In genomic region chr11:112817829-112818650, GRCm38 (mm10) we compare ENCODE assay signal across 11 mouse cellular contexts. TPM values are rescaled to one million over a fixed set of nuclear protein-coding genes. Genes with fewer than 3 reads are reported as not detected.
DNase-seq lines count a peak whose midpoint lies in the region; ATAC-seq and TF ChIP-seq lines count a peak whose summit lies in the region.
"Had no signal": no experiment of that assay in that cellular context is flagged by ENCODE, and none has a peak within 500 bp of the region (broad histone marks: within the 10 kb centered on the region; RNA-seq: fewer than 3 reads in every experiment).

No protein-coding gene starts in this region.

- H3K27ac ChIP-seq in hindbrain, embryonic 12.5 days: peak overlapping the region; percentile 36
- H3K27ac ChIP-seq in midbrain, postnatal 0 days (ENCODE audit: low read depth, low read length): no peak overlapping the region
- H3K27ac ChIP-seq: embryonic facial prominence, embryonic 13.5 days; stomach, embryonic 15.5 days had no signal

- WGBS in hindbrain, embryonic 12.5 days: 16% methylated on average over 14 of the region's 14 CpGs
- 26% methylated on average over 14 of the region's 14 CpGs for WGBS in midbrain, postnatal 0 days

- H3K9ac ChIP-seq in hindbrain, embryonic 12.5 days: no peak overlapping the region
- H3K9ac ChIP-seq in midbrain, postnatal 0 days (replicated peaks; ENCODE audit: low read length, poor library complexity, severe bottlenecking): no peak overlapping the region
- H3K9ac ChIP-seq: embryonic facial prominence, embryonic 13.5 days; stomach, embryonic 15.5 days had no signal

- H3K4me3 ChIP-seq in hindbrain, embryonic 12.5 days: no peak overlapping the region
- H3K4me3 ChIP-seq in midbrain, postnatal 0 days (ENCODE audit: low read depth, low read length): no peak overlapping the region
- H3K4me3 ChIP-seq: embryonic facial prominence, embryonic 13.5 days; stomach, embryonic 15.5 days had no signal

- H3K4me1 ChIP-seq in hindbrain, embryonic 12.5 days: peaks cover 17% of the 10 kb centered on the region
- H3K4me1 ChIP-seq in midbrain, postnatal 0 days (ENCODE audit: insufficient read depth, low read length): no peaks in the 10 kb centered on the region

- DNase-seq in gastrocnemius, postnatal 14 days: peak; percentile 33
- DNase-seq in gastrocnemius, postnatal 10 days: no peak
- peak; percentile 64 for DNase-seq in brain, embryonic 18.5 days (ENCODE audit: low read depth, low spot score)
- peak; percentile 88 for DNase-seq in midbrain, postnatal 0 days (ENCODE audit: low spot score)
- no peak for DNase-seq in kidney, postnatal 25 days
- no peak for DNase-seq in layer of hippocampus, postnatal 14 days (ENCODE audit: low spot score in 2 of 2)
- no peak for DNase-seq in left cerebral cortex, postnatal 25 days (ENCODE audit: low spot score in 2 of 2)
- DNase-seq: lung, adult 2 months had no signal

- no peaks in the 10 kb centered on the region for H3K9me3 ChIP-seq in hindbrain, embryonic 12.5 days (replicated peaks)
- H3K9me3 ChIP-seq in midbrain, postnatal 0 days (ENCODE audit: low read length): no peaks in the 10 kb centered on the region
- H3K9me3 ChIP-seq: embryonic facial prominence, embryonic 13.5 days; stomach, embryonic 15.5 days had no signal

- intact Hi-C loops in gastrocnemius, postnatal 14 days (cut with DNase I; ENCODE audit: low total_unique reads): no loop called here
- intact Hi-C loops in left cerebral cortex, postnatal 25 days (cut with DNase I): no loop called here

- no peaks in the 10 kb centered on the region for H3K27me3 ChIP-seq in hindbrain, embryonic 12.5 days
- no peaks in the 10 kb centered on the region for H3K27me3 ChIP-seq in midbrain, postnatal 0 days (ENCODE audit: insufficient read depth, low read length)
- H3K27me3 ChIP-seq: stomach, embryonic 15.5 days had no signal

- no peak overlapping the region for H3K4me2 ChIP-seq in hindbrain, embryonic 12.5 days (replicated peaks)
- no peak overlapping the region for H3K4me2 ChIP-seq in midbrain, postnatal 0 days (ENCODE audit: low read depth, low read length, poor library complexity, severe bottlenecking)
- H3K4me2 ChIP-seq: embryonic facial prominence, embryonic 13.5 days; stomach, embryonic 15.5 days had no signal

- peak; percentile 78 for ATAC-seq in hindbrain, embryonic 12.5 days (ENCODE audit: low FRiP score)
- ATAC-seq in midbrain, postnatal 0 days (ENCODE audit: low FRiP score): peak; percentile 71

- H3K36me3 ChIP-seq in hindbrain, embryonic 12.5 days: no peaks in the 10 kb centered on the region
- no peaks in the 10 kb centered on the region for H3K36me3 ChIP-seq in midbrain, postnatal 0 days (ENCODE audit: insufficient read depth, low read length)
- H3K36me3 ChIP-seq: embryonic facial prominence, embryonic 13.5 days; stomach, embryonic 15.5 days had no signal

- TF ChIP-seq CTCF in midbrain, postnatal 0 days (IDR thresholded peaks at IDR 0.05): no peak

RNA-seq across cellular contexts. Expression of gene Sox9, which starts 36.0 kb away (rescaled TPM):
- total RNA-seq in gastrocnemius, postnatal 14 days (2021): 1 to 10 TPM; 1.7 to 3.2 TPM
- 1 to 10 TPM; 2.1 to 2.7 TPM for total RNA-seq in gastrocnemius, postnatal 10 days (2021)
- polyA plus RNA-seq in hindbrain, embryonic 12.5 days (2016; fragmentation: Nextera tagmentation; extraction: Ambion mirVana): 196 and 197 TPM in 2 replicates
- 10.4 TPM in 2 replicates for total RNA-seq in midbrain, postnatal 0 days (2014; rRNA removed)
- 35.4 and 36.5 TPM in 2 replicates for polyA plus RNA-seq in midbrain, postnatal 0 days (2015; fragmentation: Nextera tagmentation; extraction: Ambion mirVana)
- total RNA-seq in layer of hippocampus, postnatal 14 days (2021): 10 to 100 TPM; 26.3 to 29.2 TPM
- total RNA-seq in left cerebral cortex, postnatal 25 days (2021): 10 to 100 TPM; 25.7 to 25.9 TPM

Comparison
In these comparisons a context has a peak if more than half of its experiments do, and no peak if none do; other contexts are left out.
1. DNase-seq: peak in gastrocnemius, postnatal 14 days (single experiment), brain, embryonic 18.5 days (single experiment) and midbrain, postnatal 0 days (single experiment); none in gastrocnemius, postnatal 10 days (single experiment), kidney, postnatal 25 days (0 of 2), layer of hippocampus, postnatal 14 days (0 of 2) and left cerebral cortex, postnatal 25 days (0 of 2).